Mouse (Mus musculus): Measurements from ENCODE around the gene Polr3e.
"Not testable (repeated sequence)": the region's sequence is repeated elsewhere in the genome, so short reads cannot be mapped to it uniquely, and the experiment has no call there.

Polr3e gene

DNA sequence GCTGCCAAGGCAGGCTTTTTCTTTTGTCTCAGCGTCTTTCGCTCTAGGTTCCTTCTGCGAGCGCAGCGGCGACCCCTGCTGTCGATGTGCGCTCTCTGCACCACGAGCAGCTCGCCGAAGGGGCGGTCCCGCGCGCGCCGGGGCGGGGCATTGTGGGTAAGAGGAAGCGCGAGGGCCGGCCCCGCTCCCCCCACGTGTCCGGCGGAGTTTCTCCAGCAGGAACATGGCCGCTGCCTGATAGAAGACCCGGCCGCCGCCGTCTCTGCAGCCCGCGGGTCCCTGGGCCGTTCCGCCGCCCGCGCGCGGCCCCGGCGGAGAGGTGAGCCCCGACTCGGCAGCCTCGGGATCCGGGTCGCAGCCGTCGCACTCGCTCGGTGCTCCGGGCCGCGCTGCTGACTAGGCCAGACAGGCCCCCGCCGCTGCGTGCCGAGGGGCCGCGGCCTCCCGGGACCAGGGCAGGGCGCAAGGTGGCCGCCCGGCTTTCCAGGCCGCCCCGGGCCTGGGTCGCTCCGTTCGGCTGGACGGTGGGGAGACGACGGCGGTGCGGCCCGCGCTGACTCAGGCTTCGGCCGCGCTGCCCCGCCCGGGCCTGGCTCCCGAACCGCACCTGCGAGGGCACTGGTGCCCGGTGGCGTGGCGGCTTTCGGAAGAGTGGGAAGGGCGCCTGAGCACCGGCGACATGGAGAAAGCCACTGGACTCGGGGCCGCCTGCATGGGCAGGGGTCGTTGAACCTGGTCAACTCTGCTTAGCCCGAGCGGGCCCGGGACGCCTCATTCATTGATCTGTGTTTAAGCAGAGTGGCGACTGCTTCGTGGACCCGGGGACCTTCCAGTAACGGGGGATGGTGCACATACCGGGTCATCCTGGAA, at the start of gene Polr3e:
Gene Polr3e, plus strand, starts transcription at position 153 of the 870 bp plus-strand sequence.
- in situ Hi-C loops (cut with MboI, MseI), result loop anchor here (5.0 kb wide), 1 partner anchor 81 kb away; no protein-coding TSS in a partner anchor

DNA sequence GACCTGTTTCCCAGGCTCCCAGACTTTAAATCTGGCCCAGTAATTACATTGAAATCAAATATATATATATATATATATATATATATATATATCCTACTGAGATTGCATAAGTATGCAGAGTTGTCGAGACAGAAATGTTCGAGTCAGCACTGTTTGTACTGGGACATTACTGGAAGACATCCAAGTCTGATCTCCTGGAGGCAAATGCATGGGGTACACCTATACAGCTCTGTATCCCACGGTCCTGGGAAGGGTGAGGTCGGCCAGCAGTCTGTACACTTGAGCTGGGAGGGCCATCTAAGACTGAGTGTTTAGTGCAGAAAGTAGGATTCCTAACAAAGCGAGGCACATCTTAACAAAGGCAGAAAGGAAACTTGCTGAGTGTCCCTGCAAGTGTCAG, 47.7 kb upstream of the Polr3e start:
- in situ Hi-C loops (cut with MboI, MseI), result no loop called here

DNA sequence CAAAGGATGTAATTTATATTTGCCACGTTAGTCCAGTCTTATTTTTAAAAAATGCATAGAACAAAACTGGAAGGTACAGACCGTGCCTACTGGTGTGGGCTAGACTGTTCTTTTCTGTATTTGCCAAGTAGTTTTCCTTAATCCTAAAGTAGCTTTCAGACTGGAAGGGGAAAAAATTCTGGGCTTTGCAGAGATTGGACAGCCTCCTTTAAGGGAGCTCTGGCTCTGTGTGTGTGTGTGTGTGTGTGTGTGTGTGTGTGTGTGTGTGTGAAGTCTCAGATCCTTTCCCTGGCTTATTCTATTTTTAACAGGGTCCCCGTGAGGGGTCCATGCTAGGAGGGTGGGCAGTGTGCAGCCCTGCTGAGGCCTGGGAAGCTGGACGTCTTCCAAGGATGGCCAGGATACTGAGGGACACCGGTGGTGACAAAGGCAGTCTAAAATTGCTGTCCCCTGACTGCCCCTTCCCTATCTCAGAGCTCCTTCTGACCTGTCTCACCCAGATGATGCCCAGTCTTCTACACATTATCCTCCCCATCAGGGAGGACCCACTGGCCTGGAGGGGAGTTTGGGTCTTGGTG, 47.0 kb upstream of the Polr3e start:
- in situ Hi-C loops (cut with MboI, MseI), result no loop called here

DNA sequence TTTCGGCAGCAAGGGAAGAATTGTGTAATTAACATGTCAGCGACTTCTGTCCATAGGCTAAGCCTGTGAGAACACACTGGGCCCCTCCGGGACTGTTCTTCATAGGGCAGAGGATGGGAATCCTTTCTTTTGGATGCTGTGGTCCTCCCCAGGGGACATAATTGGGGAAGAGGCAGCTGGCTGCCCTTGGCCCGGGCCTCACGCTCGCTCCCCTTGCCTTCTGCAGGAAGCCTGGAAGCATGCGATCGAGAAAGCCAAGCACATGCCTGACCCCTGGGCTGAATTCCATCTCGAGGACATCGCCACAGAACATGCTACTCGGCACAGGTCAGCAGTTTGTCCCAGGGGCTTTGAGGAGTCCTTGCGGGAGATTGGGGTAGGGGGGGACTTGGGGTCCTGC, 44.5 kb upstream of the Polr3e start:
- in situ Hi-C loops (cut with MboI, MseI), result no loop called here

DNA sequence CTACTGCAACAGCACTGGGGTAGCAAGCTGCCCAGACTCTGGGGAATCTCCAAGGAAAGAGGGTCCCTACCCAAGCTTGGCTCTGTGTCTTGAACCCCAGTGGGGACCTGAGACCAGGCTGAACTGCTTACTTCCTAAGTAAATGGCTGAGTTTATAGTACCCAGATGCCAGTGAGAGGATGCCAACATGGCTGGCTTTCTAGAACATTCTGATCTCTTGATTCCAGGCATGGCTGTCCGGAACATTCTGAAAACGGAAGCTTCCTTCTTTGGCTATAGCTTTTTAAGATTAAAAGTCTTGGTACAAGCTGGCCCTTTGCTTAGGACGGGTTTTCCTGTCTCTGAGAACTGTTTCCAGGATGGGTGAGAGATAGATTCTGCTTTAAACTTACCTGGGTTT, 43.5 kb upstream of the Polr3e start:
- in situ Hi-C loops (cut with MboI, MseI), result no loop called here

DNA sequence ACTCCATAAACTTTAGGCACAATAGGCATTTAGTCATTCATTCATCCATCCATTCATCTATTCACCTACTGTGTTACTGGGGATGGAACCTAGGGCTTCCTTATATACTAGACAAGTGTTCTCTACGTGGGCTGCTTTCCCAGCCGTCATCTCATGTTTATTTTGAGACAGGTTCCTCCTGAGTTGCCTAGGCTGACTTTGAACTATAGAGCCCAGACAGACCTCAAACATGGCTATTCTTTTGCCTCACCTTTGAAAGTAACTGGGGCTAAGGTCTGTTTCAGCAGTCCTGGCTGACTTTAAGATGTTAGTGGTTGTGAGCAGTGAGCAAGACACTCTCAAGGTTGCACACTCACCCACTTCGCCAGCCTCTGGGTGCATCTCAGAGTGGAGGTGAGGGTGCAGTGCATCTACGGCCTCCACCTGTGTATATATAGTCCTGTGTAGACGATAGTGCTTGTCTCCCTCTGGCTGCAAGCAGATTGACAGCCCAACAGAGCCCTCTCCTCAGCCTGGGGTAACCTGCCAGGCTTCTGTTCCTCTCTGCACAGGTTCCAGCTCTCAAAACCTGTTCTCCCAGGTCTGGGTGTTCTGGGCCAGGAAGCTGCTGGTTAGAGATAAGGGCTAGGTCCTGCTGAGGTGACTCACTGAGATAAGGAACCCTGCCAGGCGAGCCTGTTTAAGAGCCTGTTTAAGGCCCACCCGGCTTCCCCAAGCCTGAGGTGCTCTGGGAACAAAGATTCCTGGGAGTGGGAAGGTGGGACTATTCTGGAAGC, 42.6 kb upstream of the Polr3e start:
- in situ Hi-C loops (cut with MboI, MseI), result no loop called here

DNA sequence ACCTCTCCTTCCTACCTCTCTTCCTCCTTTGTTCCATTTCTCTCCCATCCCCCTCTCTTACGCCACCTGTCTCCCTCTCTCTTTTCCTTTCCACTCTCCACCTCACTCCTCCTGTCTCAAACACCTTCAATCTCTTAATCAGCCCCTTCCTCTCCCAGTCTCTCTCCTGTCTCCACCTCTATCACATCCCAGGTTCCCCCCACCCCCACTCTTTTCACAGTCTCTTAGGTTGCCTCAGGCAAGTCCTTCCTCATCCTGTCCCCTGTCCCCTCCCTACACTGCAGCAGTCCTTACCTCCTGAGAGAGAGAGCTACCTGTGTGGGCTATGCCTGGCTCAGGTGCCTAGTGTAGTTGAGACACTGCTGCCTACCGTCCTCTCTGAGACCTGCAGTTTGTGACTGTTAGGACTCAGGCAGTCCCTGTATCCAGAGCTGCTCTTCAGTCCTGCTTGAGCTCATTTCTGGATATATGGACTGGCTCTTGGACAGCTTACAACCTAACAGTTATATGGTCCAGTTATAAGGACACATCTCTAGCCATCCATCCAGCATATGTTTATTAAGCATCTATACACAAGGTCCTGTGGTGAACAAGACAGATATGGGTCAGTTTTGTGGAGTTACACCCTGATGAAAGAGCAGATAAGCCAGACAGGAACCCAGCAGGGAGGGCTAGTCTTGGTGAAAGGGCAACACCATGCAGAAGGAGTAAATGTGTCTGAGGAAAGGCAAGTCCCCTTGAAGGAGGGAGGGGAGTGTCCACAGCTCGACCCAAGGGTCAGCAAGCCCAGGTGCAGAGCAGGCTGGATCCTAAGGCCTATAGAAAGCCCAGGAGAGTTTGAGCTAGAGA, 41.8 kb upstream of the Polr3e start:
- in situ Hi-C loops (cut with MboI, MseI), result no loop called here

DNA sequence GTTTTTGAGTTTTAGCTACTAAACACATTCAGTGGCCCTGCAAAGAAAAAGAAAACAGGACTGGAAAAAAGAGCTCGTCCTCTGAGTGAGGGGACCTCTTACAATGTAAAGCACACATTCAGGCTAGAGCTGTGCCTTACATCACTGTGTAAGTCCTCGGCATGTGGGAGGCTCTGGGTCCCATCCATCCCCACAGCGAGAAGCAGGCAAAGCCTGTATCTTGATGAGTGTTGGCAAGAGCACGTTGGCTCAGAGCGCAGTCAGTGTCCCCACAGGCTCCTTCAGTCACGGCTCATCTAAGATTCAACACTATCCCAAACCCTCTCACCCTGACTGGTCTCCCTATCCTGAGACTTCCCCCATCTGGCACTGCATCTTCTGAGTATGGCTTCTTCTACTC, 39.3 kb upstream of the Polr3e start:
- in situ Hi-C loops (cut with MboI, MseI), result no loop called here

DNA sequence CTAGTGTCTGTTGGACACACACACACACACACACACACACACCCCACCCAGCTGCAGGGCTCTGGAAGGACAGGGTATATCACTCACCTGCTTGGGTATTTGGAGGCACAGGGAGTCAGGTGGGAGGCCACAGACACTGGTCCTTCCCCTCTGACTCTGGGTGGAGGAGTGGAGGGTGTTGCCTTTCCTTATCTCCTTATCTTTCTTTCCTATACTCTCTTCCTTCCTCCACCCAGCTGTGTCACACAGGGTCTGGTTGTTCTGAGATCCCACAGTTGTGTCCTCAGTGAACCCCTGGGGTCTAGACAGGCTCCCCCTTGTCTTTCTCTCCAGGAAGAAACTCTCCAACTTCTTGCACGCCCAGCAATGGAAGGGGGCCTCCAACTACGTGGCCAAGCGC, 37.6 kb upstream of the Polr3e start:
- in situ Hi-C loops (cut with MboI, MseI), result no loop called here

DNA sequence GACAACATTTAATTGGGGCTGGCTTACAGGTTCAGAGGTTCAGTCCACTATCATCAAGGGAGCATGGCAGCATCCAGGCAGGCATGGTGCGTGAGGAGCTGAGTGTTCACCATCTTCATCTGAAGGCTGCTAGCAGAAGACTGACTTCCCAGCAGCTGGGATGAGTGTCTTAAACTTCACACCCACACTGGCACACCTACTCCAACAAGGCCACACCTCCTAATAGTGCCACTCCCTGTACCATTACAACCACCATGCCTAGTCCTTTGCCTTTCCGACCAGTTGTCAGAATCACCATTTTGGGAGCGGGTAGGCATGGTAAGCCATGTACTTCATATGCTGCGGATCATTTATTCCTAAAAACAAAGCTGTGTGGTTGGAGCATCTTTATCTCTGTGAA, 36.8 kb upstream of the Polr3e start:
- in situ Hi-C loops (cut with MboI, MseI), result no loop called here

DNA sequence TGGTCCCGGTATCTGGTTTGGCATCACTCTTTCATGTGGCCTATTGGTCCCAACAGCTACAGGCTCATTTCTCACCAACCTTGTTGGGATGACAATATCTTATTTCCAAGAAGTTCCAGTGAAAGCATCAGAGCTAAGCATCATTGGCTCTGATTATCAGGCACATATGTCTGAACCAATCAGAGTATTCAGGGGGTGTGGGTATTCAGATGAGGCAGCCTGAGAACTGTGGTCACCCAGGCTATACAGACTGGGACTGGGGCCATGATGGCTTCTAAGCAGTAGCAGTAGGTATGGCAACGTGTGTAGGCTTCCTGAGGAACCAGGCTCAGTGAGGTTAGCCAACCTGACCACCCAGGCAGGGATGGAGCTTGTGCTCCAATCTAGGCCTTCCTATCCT, 36.1 kb upstream of the Polr3e start:
- in situ Hi-C loops (cut with MboI, MseI), result no loop called here

DNA sequence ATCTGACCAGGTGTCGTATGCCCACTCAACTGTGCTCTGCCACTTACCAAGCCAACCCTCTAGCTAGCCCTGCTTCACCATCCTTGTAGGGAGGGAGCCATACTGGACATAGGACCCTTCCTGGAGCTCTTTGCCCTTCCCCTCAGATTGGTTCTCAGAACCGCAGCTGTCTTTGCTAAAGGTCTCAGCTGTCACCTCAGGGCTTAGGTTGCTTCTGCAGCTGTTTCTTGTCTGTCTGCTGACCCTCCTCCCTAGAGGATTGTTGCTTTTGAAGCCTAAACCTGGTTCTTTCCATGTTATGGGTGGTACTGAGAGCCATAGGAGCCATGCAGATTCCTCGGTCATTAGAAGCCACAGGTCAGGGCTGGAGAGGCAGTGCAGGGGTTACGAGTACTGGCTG, 34.9 kb upstream of the Polr3e start:
- in situ Hi-C loops (cut with MboI, MseI), result no loop called here

DNA sequence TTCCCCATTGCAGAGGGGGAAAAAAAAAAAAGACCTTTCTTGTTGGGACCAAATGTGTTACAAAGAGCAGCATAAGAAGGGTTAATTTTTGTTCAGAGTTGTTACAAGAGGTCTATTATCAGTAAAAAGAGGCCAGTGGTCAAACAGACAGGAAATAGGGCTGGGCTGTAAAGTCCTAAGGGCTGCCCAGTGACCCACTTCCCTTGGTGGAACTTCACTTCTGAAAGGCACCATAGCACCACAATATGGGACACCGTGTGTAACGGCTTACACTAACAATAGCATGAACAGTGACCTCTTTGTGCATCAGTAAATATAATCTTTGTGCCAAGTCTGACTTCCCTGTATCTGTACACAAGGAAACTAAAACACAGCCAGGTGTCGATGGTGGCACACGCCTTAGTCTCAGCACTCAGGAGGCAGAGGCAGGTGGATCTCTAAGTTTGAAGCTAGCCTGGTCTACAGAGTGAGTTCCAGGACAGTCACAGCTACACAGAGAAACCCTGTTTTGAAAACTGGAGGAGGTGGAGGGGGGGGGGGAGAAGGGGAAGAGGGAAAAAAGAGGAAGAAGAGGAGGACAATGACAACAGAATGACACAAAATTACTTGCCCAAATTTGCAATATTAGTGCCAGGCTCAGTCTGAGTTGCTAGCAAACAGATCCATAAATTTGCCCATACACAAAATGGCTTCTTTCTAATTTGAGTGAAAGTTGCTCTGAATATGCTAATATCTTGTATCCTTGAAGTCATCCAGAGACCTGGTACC, 33.8 kb upstream of the Polr3e start:
- in situ Hi-C loops (cut with MboI, MseI), result no loop called here

DNA sequence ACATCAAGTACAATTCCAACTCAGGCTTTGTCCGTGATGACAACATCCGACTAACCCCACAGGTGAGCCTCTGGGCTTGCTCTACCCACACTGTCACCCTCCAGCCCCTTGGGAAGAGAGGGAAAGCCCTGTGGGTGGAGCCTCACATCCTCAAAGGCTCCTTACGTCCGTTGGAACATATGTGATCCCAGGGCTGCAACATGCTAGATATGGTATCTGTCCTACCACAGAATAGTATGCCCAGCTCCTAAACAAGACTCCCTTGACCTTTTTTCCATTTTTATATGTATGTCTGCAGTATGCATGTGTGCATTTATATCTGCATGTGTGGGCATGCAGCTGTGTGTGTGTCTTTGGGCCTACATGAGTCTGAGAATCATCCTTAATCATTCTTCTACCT, 32.8 kb upstream of the Polr3e start:
- in situ Hi-C loops (cut with MboI, MseI), result no loop called here

DNA sequence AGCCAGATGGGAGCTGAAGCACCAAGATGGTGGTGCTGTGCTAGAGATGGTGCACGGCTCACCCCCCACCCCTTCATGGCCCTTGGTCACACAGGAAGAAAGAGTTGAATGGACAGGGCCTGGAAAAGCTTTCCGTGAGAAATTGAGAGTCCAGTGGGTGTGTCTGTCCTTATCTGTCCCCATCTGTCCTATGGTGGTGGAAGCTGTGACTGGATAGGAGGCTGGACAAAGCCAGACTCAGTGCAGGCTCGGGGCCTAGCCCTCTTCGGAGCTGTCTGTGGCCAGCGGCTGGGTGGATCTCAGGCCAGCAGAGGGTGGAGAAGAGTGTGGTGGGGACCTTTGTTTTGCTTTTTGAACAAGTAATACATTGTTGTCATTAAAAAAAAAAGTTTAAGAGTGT, 24.4 kb upstream of the Polr3e start:
- in situ Hi-C loops (cut with MboI, MseI), result no loop called here

DNA sequence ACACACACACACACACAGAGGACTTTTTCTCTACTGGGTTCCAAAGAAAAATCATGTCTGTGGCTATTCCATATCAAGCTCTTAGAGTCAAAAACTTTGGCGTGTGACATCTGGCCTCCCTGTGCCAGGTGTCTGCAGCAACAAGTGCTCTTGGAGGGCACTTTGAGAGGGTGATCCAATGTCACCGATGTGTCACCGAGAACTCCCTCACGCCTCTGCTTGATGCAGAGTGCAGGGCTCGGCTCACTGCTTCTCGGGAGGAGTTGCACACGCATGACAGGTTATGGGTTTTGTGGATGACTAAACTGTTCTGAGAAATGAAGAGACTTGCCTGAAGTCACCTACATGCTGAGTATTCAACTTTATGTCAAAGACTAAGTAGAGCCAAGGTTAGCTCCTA, 20.5 kb upstream of the Polr3e start:
- in situ Hi-C loops (cut with MboI, MseI), result no loop called here

DNA sequence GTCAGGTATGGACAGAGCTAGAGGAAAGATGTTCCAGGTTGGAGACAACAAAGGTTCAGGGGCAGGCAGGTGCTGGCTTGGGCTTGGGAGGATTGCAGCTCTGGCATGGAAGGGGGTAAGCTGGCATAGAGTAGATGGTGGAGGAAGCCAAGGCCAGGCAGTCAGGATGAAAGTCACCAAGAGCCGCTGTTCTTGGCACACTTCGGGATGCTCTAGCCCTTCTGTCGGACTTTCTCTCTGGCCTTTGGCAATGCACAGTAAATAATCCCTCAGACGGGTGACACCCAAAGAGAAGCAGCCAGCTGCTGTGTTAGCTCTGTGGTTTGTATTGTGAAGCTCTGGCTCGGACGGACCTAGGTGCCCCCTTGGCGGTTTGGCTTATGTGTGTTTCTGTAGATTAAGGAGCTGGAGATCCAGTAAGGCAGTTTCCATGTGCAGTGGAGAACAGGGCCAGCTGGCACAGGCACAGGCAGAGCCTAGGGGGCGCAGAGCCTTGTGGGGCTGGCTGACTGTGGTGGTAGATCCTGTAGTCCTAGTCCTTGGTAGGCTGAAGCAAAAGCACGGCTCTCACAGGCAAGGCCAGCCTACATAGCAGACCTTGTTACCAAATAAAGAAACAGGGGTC, 19.7 kb upstream of the Polr3e start:
- in situ Hi-C loops (cut with MboI, MseI), result no loop called here

DNA sequence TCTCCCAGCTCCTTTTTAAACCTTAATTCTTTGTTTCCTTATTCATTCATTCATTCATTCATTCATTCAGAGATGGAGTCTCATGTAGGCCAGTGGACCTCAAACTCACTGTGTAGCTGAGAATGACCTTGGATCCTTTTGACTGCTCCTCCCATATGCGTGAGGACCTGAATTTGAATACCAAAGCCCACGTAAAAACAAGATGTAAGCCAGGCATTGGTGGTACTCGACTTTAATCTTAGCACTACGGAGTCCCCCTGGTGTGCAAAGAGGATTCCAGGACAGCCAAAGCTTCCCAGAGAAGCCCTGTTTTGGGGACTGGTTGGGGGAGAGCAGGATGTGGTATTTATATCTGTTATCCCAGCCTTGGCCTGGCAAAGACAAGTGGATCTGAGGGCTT, 17.4 kb upstream of the Polr3e start:
- in situ Hi-C loops (cut with MboI, MseI), result no loop called here

DNA sequence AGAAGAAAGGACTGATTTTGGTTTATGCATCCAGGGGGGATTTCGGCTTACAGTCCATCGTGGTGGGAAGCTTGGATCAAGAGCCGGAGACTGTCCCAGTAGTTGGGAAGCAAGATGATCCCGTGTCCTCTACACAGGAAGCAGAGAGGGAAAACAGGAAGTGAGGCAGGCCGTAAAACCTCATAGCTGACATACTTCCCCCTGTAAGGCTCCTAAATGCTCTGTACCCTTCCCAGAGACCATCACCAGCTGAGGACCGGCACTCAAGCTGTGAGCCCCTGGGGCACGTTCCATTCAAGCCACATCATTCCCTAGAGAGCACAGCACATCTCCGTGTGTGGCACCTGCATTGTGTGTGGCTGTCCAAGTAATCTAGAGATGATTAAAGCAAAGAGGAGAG, 15.8 kb upstream of the Polr3e start:
- in situ Hi-C loops (cut with MboI, MseI), result no loop called here

DNA sequence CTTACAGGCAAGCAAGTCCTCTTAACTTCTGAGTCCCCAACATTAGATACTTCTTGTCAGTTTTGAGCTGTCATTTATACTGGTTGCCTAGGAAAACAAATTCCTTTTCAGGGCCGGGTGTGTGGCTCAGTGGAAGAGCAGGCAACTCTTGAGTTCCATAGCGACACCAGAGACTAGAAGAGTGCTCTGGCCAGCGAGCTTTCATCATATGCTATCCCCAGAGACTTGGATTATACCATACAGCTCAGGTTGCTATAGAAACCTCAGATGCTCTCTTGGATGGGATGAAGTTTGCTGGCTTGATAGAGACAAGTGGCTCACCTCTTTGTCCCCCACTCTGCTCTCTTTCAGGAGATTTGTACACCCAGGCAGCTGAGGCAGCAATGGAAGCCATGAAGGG, 14.6 kb upstream of the Polr3e start:
- in situ Hi-C loops (cut with MboI, MseI), result no loop called here

DNA sequence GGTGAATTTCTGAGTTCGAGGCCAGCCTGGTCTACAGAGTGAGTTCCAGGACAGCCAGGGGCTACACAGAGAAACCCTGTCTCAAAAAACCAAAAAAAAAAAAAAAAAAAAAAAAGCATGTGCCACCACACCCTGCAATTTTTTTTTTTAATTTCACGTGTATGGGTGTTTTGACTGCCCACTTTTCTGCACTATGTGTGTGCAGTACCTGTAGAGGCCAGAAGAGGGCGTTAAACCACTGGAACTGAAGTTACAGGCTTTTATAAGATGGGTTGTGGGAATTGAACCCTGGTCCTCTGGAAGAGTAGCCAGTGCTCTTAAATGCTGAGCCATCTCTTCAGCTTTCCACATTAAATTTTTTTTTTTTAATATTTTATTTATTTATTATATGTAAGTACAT, 7.4 kb upstream of the Polr3e start:
- in situ Hi-C loops (cut with MboI, MseI), result not testable (repeated sequence)

Measured in regulatory T cell (primary cell).